Mouse (Mus musculus): ENCODE measurements around the gene Gch1.

- TF ChIP-seq POLR2A (IDR thresholded peaks at IDR 0.05; ENCODE audit: borderline replicate concordance, extremely low read depth, insufficient read depth, insufficient read length, poor library complexity, severe bottlenecking) (no peak), CTCF (IDR thresholded peaks at IDR 0.05; ENCODE audit: borderline replicate concordance, extremely low read depth, insufficient read depth, insufficient read length) (no peak)
Observed at GRCm38 (mm10) chr14:47116062-47116762, 73.0 kb downstream of the Gch1 start.
